Mouse (Mus musculus): ENCODE measurements around the gene Tardbp. TPM values are rescaled to one million over a fixed set of nuclear protein-coding genes. Genes with fewer than 3 reads are reported as not detected.

Tardbp gene
- polyA plus RNA-seq, 1 experiment: 198 TPM

- TF ChIP-seq USF1 (IDR thresholded peaks at IDR 0.05; ENCODE audit: low read depth) (no peak), CEBPB (IDR thresholded peaks at IDR 0.05; ENCODE audit: low read depth) (no peak), MYOG (IDR thresholded peaks at IDR 0.05; ENCODE audit: control insufficient read depth, extremely low read depth, insufficient read length) (no peak), MAX (IDR thresholded peaks at IDR 0.05) (no peak), FOSL1 (IDR thresholded peaks at IDR 0.05; ENCODE audit: insufficient read depth, low read length, poor library complexity, severe bottlenecking) (no peak), CTCF (IDR thresholded peaks at IDR 0.05; ENCODE audit: control insufficient read depth, insufficient read depth, insufficient read length) (no peak), MYOD1 (IDR thresholded peaks at IDR 0.05; ENCODE audit: control insufficient read depth, insufficient read length, low read depth) (no peak)
- Histone ChIP-seq H3K79me2 (ENCODE audit: control insufficient read depth, insufficient read depth) (no peaks in the 10 kb centered on the region), H3K27me3 (ENCODE audit: control insufficient read depth, insufficient read depth, insufficient read length) (peaks cover 36% of the 10 kb centered on the region), H3K79me3 (ENCODE audit: low read depth) (no peaks in the 10 kb centered on the region), H3K4me3 (ENCODE audit: insufficient read depth, poor library complexity, severe bottlenecking) (no peak overlapping the region), H3ac (ENCODE audit: control insufficient read depth, insufficient read length, low read depth) (no peak overlapping the region), H3K36me3 (ENCODE audit: control insufficient read depth, insufficient read depth) (no peaks in the 10 kb centered on the region)
Measured at GRCm38 (mm10) chr4:148667006-148667755, 40.4 kb upstream of the Tardbp start.

DNA sequence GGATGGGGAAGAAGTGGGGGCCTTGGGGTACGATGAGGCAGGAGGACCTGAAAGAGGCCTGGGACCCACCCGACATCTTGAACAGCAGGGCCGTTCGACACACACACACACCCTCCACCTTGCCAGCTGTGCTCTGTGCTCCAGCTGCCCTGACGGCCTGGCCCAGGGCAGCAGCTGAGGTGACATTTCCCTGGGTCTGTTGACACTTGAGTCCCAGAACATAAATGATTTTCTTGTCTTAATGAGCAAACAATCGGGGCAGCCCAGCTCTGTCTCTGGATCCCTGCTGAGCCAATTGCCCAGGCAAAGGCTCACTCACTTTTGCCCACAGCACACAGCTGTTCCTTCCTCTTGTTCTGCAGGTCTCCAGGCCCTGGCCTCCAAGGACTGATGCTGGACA lies 37.2 kb upstream of the Tardbp start:
- H3K36me3 ChIP-seq (ENCODE audit: control insufficient read depth, insufficient read depth): no peaks in the 10 kb centered on the region
- no peak overlapping the region for H3K4me3 ChIP-seq (ENCODE audit: insufficient read depth, poor library complexity, severe bottlenecking)
- H3K79me2 ChIP-seq (ENCODE audit: control insufficient read depth, insufficient read depth): no peaks in the 10 kb centered on the region
- H3K79me3 ChIP-seq (ENCODE audit: low read depth): no peaks in the 10 kb centered on the region
- no peak overlapping the region for H3ac ChIP-seq (ENCODE audit: control insufficient read depth, insufficient read length, low read depth)
- no peak for TF ChIP-seq MYOG (IDR thresholded peaks at IDR 0.05; ENCODE audit: control insufficient read depth, extremely low read depth, insufficient read length)
- H3K27me3 ChIP-seq (ENCODE audit: control insufficient read depth, insufficient read depth, insufficient read length): peaks cover 41% of the 10 kb centered on the region

- H3K79me2 ChIP-seq (ENCODE audit: control insufficient read depth, insufficient read depth): no peaks in the 10 kb centered on the region
Measured at GRCm38 (mm10) chr4:148663326-148663725, 36.5 kb upstream of the Tardbp start.

DNA sequence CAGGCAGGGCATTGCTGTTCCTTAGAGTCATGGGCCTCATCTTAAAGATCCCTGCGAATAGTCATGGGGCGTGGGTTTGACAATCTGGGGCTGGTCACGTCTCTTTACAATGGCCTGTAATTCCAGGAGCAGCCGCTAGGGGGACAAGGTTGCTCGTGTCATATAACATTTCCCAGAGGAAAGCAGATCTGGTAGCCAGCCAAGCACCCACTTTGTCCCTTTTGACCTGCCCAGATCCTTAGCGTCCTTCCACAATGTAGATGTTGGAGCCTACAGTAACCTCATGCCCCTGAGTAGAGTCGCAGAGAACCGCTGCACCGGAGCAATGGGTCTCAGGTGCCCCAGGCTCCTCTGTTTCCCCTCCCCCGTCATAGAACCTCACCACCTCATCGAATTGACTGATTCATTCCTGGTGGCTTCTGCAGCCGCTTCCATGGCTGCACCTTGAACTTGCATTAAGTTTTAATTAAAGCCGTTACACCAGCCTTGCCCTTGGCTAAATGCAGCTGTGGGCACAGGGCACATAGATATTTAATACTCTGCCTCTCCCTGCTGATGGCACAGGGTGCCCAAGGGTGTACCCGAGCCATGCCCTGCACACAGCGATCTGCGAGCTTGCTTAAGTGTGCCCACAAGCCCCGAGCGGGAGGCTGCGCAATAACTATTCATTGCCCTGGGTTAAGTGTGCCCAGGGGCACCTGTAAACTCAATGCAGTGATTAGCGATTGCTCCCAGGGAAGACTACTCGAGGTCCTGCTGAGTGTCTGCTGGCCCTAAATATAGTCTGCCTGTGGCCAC lies 35.5 kb upstream of the Tardbp start:
- Histone ChIP-seq H3K27me3 (ENCODE audit: control insufficient read depth, insufficient read depth, insufficient read length) (peaks cover 46% of the 10 kb centered on the region), H3K79me2 (ENCODE audit: control insufficient read depth, insufficient read depth) (no peaks in the 10 kb centered on the region), H3K4me3 (ENCODE audit: insufficient read depth, poor library complexity, severe bottlenecking) (no peak overlapping the region), H3ac (ENCODE audit: control insufficient read depth, insufficient read length, low read depth) (no peak overlapping the region), H3K36me3 (ENCODE audit: control insufficient read depth, insufficient read depth) (no peaks in the 10 kb centered on the region), H3K79me3 (ENCODE audit: low read depth) (no peaks in the 10 kb centered on the region)
- TF ChIP-seq CTCF (IDR thresholded peaks at IDR 0.05; ENCODE audit: control insufficient read depth, insufficient read depth, insufficient read length) (no peak), MYOD1 (IDR thresholded peaks at IDR 0.05; ENCODE audit: control insufficient read depth, insufficient read length, low read depth) (no peak), MAX (IDR thresholded peaks at IDR 0.05) (no peak), USF1 (IDR thresholded peaks at IDR 0.05; ENCODE audit: low read depth) (no peak), CEBPB (IDR thresholded peaks at IDR 0.05; ENCODE audit: low read depth) (no peak), MYOG (IDR thresholded peaks at IDR 0.05; ENCODE audit: control insufficient read depth, extremely low read depth, insufficient read length) (no peak), FOSL1 (IDR thresholded peaks at IDR 0.05; ENCODE audit: insufficient read depth, low read length, poor library complexity, severe bottlenecking) (no peak)

More at GRCm38 (mm10) chr4:148663326-148663725, 36.5 kb upstream of the Tardbp start:
- TF ChIP-seq CTCF (IDR thresholded peaks at IDR 0.05; ENCODE audit: control insufficient read depth, insufficient read depth, insufficient read length): no peak
- TF ChIP-seq MAX (IDR thresholded peaks at IDR 0.05): no peak
- TF ChIP-seq MYOG (IDR thresholded peaks at IDR 0.05; ENCODE audit: control insufficient read depth, extremely low read depth, insufficient read length): no peak
- no peak for TF ChIP-seq MYOD1 (IDR thresholded peaks at IDR 0.05; ENCODE audit: control insufficient read depth, insufficient read length, low read depth)
- no peak for TF ChIP-seq CEBPB (IDR thresholded peaks at IDR 0.05; ENCODE audit: low read depth)
- no peak for TF ChIP-seq USF1 (IDR thresholded peaks at IDR 0.05; ENCODE audit: low read depth)
- TF ChIP-seq FOSL1 (IDR thresholded peaks at IDR 0.05; ENCODE audit: insufficient read depth, low read length, poor library complexity, severe bottlenecking): no peak
- H3ac ChIP-seq (ENCODE audit: control insufficient read depth, insufficient read length, low read depth): no peak overlapping the region
- no peaks in the 10 kb centered on the region for H3K36me3 ChIP-seq (ENCODE audit: control insufficient read depth, insufficient read depth)
- H3K27me3 ChIP-seq (ENCODE audit: control insufficient read depth, insufficient read depth, insufficient read length): peaks cover 42% of the 10 kb centered on the region
- no peaks in the 10 kb centered on the region for H3K79me3 ChIP-seq (ENCODE audit: low read depth)
- no peak overlapping the region for H3K4me3 ChIP-seq (ENCODE audit: insufficient read depth, poor library complexity, severe bottlenecking)

DNA sequence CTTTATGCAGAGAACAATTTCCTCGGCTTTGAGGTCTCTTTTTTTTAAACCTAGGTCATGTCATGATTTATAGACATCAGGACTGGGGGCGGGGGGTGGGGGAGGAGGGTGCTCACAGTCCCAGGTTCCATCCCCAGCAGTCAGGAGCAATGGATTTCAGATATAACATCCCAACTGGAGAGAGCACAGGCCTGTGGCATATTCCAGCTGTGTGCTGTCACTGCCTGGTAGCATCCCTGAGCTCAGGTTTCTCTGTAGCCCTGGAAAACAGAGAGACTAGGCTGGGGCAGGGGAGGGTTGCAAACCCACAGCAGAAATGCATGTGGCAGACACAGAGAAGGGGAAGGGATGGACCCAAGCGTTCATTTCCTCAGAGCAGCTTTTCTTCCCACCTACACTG lies 33.4 kb upstream of the Tardbp start:
- H3K79me2 ChIP-seq (ENCODE audit: control insufficient read depth, insufficient read depth): no peaks in the 10 kb centered on the region
- TF ChIP-seq MYOD1 (IDR thresholded peaks at IDR 0.05; ENCODE audit: control insufficient read depth, insufficient read length, low read depth): no peak
- no peak for TF ChIP-seq CEBPB (IDR thresholded peaks at IDR 0.05; ENCODE audit: low read depth)
- no peak for TF ChIP-seq USF1 (IDR thresholded peaks at IDR 0.05; ENCODE audit: low read depth)
- no peak for TF ChIP-seq CTCF (IDR thresholded peaks at IDR 0.05; ENCODE audit: control insufficient read depth, insufficient read depth, insufficient read length)
- TF ChIP-seq MAX (IDR thresholded peaks at IDR 0.05): no peak
- no peak for TF ChIP-seq MYOG (IDR thresholded peaks at IDR 0.05; ENCODE audit: control insufficient read depth, extremely low read depth, insufficient read length)
- no peak for TF ChIP-seq FOSL1 (IDR thresholded peaks at IDR 0.05; ENCODE audit: insufficient read depth, low read length, poor library complexity, severe bottlenecking)
- H3K79me3 ChIP-seq (ENCODE audit: low read depth): no peaks in the 10 kb centered on the region
- H3K36me3 ChIP-seq (ENCODE audit: control insufficient read depth, insufficient read depth): no peaks in the 10 kb centered on the region
- H3K27me3 ChIP-seq (ENCODE audit: control insufficient read depth, insufficient read depth, insufficient read length): peaks cover 58% of the 10 kb centered on the region
- no peak overlapping the region for H3K4me3 ChIP-seq (ENCODE audit: insufficient read depth, poor library complexity, severe bottlenecking)
- no peak overlapping the region for H3ac ChIP-seq (ENCODE audit: control insufficient read depth, insufficient read length, low read depth)

Measured in C2C12 (cell line).